Mouse (Mus musculus) hindbrain, embryonic 16.5 days (tissue): ENCODE measurements around the gene Gbp2. TPM values are rescaled to one million over a fixed set of nuclear protein-coding genes. Genes with fewer than 3 reads are reported as not detected.

ENCODE experiments used
- ATAC-seq: fragments of 200-750 bp; cut with Nextera tagmentation; 2 replicates; pipeline ENCODE4 v1.8.0; 2017; ENCODE audit warnings: moderate TSS enrichment, moderate library complexity
- H3K27ac ChIP-seq: fragments of 300-500 bp; sonication (generic); 2 replicates; pipeline ENCODE4 v1.5.1; 2014; ENCODE audit warnings: low read depth, mild to moderate bottlenecking, control low read depth, low read length, moderate library complexity
- H3K27me3 ChIP-seq: fragments of 300-500 bp; sonication (generic); replicated peaks from 2 replicates; pipeline ENCODE4 v1.6.1; 2014; ENCODE audit warnings: low read length; ENCODE audit not compliant: control insufficient read depth, insufficient read depth
- H3K36me3 ChIP-seq: fragments of 300-500 bp; sonication (generic); 2 replicates; pipeline ENCODE4 v1.6.1; 2014; ENCODE audit warnings: mild to moderate bottlenecking, low read length, moderate library complexity, mixed read lengths; ENCODE audit not compliant: control insufficient read depth, insufficient read depth
- H3K4me1 ChIP-seq: fragments of 300-500 bp; sonication (generic); 2 replicates; pipeline ENCODE4 v1.6.1; 2014; ENCODE audit warnings: low read depth, low read length; ENCODE audit not compliant: control insufficient read depth, insufficient read depth
- H3K4me2 ChIP-seq: fragments of 300-500 bp; sonication (generic); 2 replicates; pipeline ENCODE4 v1.6.1; 2014; ENCODE audit warnings: mild to moderate bottlenecking, low read length, control low read depth, moderate library complexity
- H3K4me3 ChIP-seq: fragments of 300-500 bp; sonication (generic); 2 replicates; pipeline ENCODE4 v1.5.1; 2014; ENCODE audit warnings: mild to moderate bottlenecking, low read length, control low read depth, moderate library complexity
- H3K9ac ChIP-seq: fragments of 300-500 bp; sonication (generic); 2 replicates; pipeline ENCODE4 v1.6.1; 2014; ENCODE audit warnings: low read depth, mild to moderate bottlenecking, control low read depth, low read length, moderate library complexity
- H3K9me3 ChIP-seq: fragments of 300-500 bp; sonication (generic); 2 replicates; pipeline ENCODE4 v1.6.1; 2014; ENCODE audit warnings: mild to moderate bottlenecking, low read length, moderate library complexity; ENCODE audit not compliant: control insufficient read depth
- WGBS: fragments of 180-500 bp; shearing (Covaris S2); extraction: QIAGEN DNeasy Blood & Tissue Kit; methylation state at CpG from one replicate; pipeline ENCODE4 v1.1.7; 2014; 5-methylcytosine and 5-hydroxymethylcytosine counted together
- polyA plus RNA-seq: library from polyadenylated mRNA; unstranded; fragments of >200 nt; fragmentation: Nextera tagmentation; extraction: Ambion mirVana; gene quantifications from 2 replicates; pipeline ENCODE4 v1.2.1, GENCODE M21; 2015

Gbp2 gene
- polyA plus RNA-seq: 0.51 and 0.79 TPM in 2 replicates

- Histone ChIP-seq H3K9me3 (no peaks in the 10 kb centered on the region), H3K4me2 (peak within 1 kb of the TSS; percentile 37), H3K27ac (no peak within 1 kb of the TSS), H3K27me3 (no peaks in the 10 kb centered on the region), H3K36me3 (no peaks in the 10 kb centered on the region), H3K9ac (no peak within 1 kb of the TSS), H3K4me3 (no peak within 1 kb of the TSS), H3K4me1 (no peaks in the 10 kb centered on the region; the same call in 1 of the 2 replicates)
- no peak for ATAC-seq
- WGBS: 73% methylated on average over 4 of the region's 4 CpGs
These were observed at the start of gene Gbp2 for GRCm38 (mm10) chr3:142620111-142620955. Gbp2 (plus strand) TSS chr3:142620602.

GRCm38 (mm10) chr3:142570738-142571137 lies 49.7 kb upstream of the Gbp2 start:
- no peak overlapping the region for H3K4me3 ChIP-seq
- H3K9ac ChIP-seq: no peak overlapping the region
- no peaks in the 10 kb centered on the region for H3K4me1 ChIP-seq
- H3K27me3 ChIP-seq: no peaks in the 10 kb centered on the region
- no peaks in the 10 kb centered on the region for H3K36me3 ChIP-seq
- no peak overlapping the region for H3K27ac ChIP-seq
- 92% methylated on average over 4 of the region's 4 CpGs for WGBS
- no peaks in the 10 kb centered on the region for H3K9me3 ChIP-seq
- no peak overlapping the region for H3K4me2 ChIP-seq
- ATAC-seq: no peak

- H3K9ac ChIP-seq: no peak overlapping the region
- no peak overlapping the region for H3K4me3 ChIP-seq
- WGBS: 83% methylated on average over 3 of the region's 3 CpGs
- ATAC-seq: no peak
- no peaks in the 10 kb centered on the region for H3K36me3 ChIP-seq
- no peaks in the 10 kb centered on the region for H3K27me3 ChIP-seq
- H3K4me1 ChIP-seq: no peaks in the 10 kb centered on the region
- H3K4me2 ChIP-seq: no peak overlapping the region
- no peaks in the 10 kb centered on the region for H3K9me3 ChIP-seq
- H3K27ac ChIP-seq: no peak overlapping the region
These were observed 43.3 kb upstream of the Gbp2 start for GRCm38 (mm10) chr3:142577108-142577507.

GRCm38 (mm10) chr3:142578342-142578741 lies 42.1 kb upstream of the Gbp2 start:
- ATAC-seq: no peak
- H3K9ac ChIP-seq: no peak overlapping the region
- H3K4me2 ChIP-seq: no peak overlapping the region
- H3K27me3 ChIP-seq: no peaks in the 10 kb centered on the region
- H3K9me3 ChIP-seq: no peaks in the 10 kb centered on the region
- H3K4me3 ChIP-seq: no peak overlapping the region
- WGBS: 91% methylated on average over 4 of the region's 4 CpGs
- H3K36me3 ChIP-seq: no peaks in the 10 kb centered on the region
- no peaks in the 10 kb centered on the region for H3K4me1 ChIP-seq
- H3K27ac ChIP-seq: no peak overlapping the region

- no peak overlapping the region for H3K27ac ChIP-seq
- ATAC-seq: no peak
- no peak overlapping the region for H3K9ac ChIP-seq
- 91% methylated on average over 4 of the region's 4 CpGs for WGBS
- no peaks in the 10 kb centered on the region for H3K4me1 ChIP-seq
- no peaks in the 10 kb centered on the region for H3K9me3 ChIP-seq
- H3K4me3 ChIP-seq: no peak overlapping the region
- no peaks in the 10 kb centered on the region for H3K36me3 ChIP-seq
- no peaks in the 10 kb centered on the region for H3K27me3 ChIP-seq
- H3K4me2 ChIP-seq: no peak overlapping the region
These were observed 37.3 kb upstream of the Gbp2 start for GRCm38 (mm10) chr3:142583067-142583466.

GRCm38 (mm10) chr3:142587386-142587785 lies 33.0 kb upstream of the Gbp2 start:
- H3K27me3 ChIP-seq: no peaks in the 10 kb centered on the region
- H3K4me3 ChIP-seq: no peak overlapping the region
- H3K4me1 ChIP-seq: no peaks in the 10 kb centered on the region
- no peak overlapping the region for H3K4me2 ChIP-seq
- no peak overlapping the region for H3K9ac ChIP-seq
- no peak for ATAC-seq
- H3K9me3 ChIP-seq: no peaks in the 10 kb centered on the region
- H3K27ac ChIP-seq: no peak overlapping the region
- no peaks in the 10 kb centered on the region for H3K36me3 ChIP-seq

- Histone ChIP-seq H3K9me3 (no peaks in the 10 kb centered on the region), H3K27me3 (no peaks in the 10 kb centered on the region), H3K4me1 (no peaks in the 10 kb centered on the region), H3K27ac (no peak overlapping the region), H3K36me3 (no peaks in the 10 kb centered on the region), H3K9ac (no peak overlapping the region), H3K4me2 (no peak overlapping the region), H3K4me3 (no peak overlapping the region)
- no peak for ATAC-seq
- WGBS: 83% methylated on average over 2 of the region's 2 CpGs
These were observed 31.5 kb upstream of the Gbp2 start for GRCm38 (mm10) chr3:142588888-142589287.

GRCm38 (mm10) chr3:142590431-142591067 lies 29.9 kb upstream of the Gbp2 start:
- no peak for ATAC-seq
- no peaks in the 10 kb centered on the region for H3K4me1 ChIP-seq
- no peak overlapping the region for H3K9ac ChIP-seq
- H3K27me3 ChIP-seq: no peaks in the 10 kb centered on the region
- H3K4me2 ChIP-seq: no peak overlapping the region
- H3K4me3 ChIP-seq: no peak overlapping the region
- no peaks in the 10 kb centered on the region for H3K9me3 ChIP-seq
- no peak overlapping the region for H3K27ac ChIP-seq
- 89% methylated on average over 4 of the region's 4 CpGs for WGBS
- no peaks in the 10 kb centered on the region for H3K36me3 ChIP-seq

GRCm38 (mm10) chr3:142594547-142594946 lies 25.9 kb upstream of the Gbp2 start, which contains the start of gene Gbp2b:
Gbp2b (plus strand) TSS chr3:142594847.
- Histone ChIP-seq H3K4me3 (no peak within 1 kb of the TSS), H3K4me1 (no peaks in the 10 kb centered on the region), H3K27ac (no peak within 1 kb of the TSS), H3K9me3 (no peaks in the 10 kb centered on the region), H3K4me2 (no peak within 1 kb of the TSS), H3K9ac (no peak within 1 kb of the TSS), H3K36me3 (no peaks in the 10 kb centered on the region), H3K27me3 (no peaks in the 10 kb centered on the region)
- 77% methylated on average over 1 of the region's 1 CpGs for WGBS
- no peak for ATAC-seq
